Mouse (Mus musculus) G1E (cell line): ENCODE data around the gene C1qc. TPM values are rescaled to one million over a fixed set of nuclear protein-coding genes. Genes with fewer than 3 reads are reported as not detected.

Source experiments
- ATAC-seq: 2 replicates; pipeline ENCODE4 v1.8.0; 2016; ENCODE audit warnings: mild to moderate bottlenecking; ENCODE audit not compliant: insufficient number of reproducible peaks, poor library complexity, low FRiP score, severe bottlenecking; ENCODE audit errors: extremely low read depth
- DNase-seq: peaks from one replicate; pipeline ENCODE4 v3.0.0; 2012; ENCODE audit warnings: low spot score
- H3K27me3 ChIP-seq: 2 replicates; pipeline ENCODE4 v1.6.1; 2012; ENCODE audit warnings: mild to moderate bottlenecking, low read length, inconsistent platforms; ENCODE audit not compliant: insufficient read depth
- H3K36me3 ChIP-seq: replicated peaks from 2 replicates; pipeline ENCODE3; 2012; ENCODE audit warnings: mild to moderate bottlenecking, inconsistent platforms
- H3K4me1 ChIP-seq: 2 replicates; pipeline ENCODE4 v1.6.1; 2012; ENCODE audit warnings: low read depth, low read length, inconsistent platforms, mixed read lengths; ENCODE audit not compliant: insufficient read depth
- H3K4me3 ChIP-seq: 2 replicates; pipeline ENCODE4 v1.5.1; 2012; ENCODE audit warnings: low read depth, mild to moderate bottlenecking, inconsistent platforms, low read length, moderate library complexity, mixed read lengths
- H3K9me3 ChIP-seq: replicated peaks from 2 replicates; pipeline ENCODE4 v1.6.1; 2012; ENCODE audit warnings: inconsistent platforms
- CTCF ChIP-seq: IDR thresholded peaks from 2 replicates; pipeline ENCODE4 v1.5.1; 2012; ENCODE audit warnings: low read depth, low read length, inconsistent platforms, mixed read lengths
- GATA1 ChIP-seq: IDR thresholded peaks from 2 replicates; pipeline ENCODE4 v1.6.1; 2012; ENCODE audit warnings: borderline replicate concordance, low read length, inconsistent platforms, mixed read lengths
- GATA2 ChIP-seq: IDR thresholded peaks from 2 replicates; pipeline ENCODE4 v1.6.1; 2012; ENCODE audit warnings: low read depth, low read length, inconsistent platforms, borderline replicate concordance
- POLR2AphosphoS5 ChIP-seq: IDR thresholded peaks from 2 replicates; pipeline ENCODE4 v1.6.1; 2012; ENCODE audit warnings: low read depth, low read length, inconsistent platforms; ENCODE audit not compliant: insufficient replicate concordance
- TAL1 ChIP-seq: conservative IDR thresholded peaks from 2 replicates; pipeline ENCODE4 v1.6.1; 2012; ENCODE audit warnings: low read depth, low read length, inconsistent platforms, mixed read lengths
- polyA plus RNA-seq: library from polyadenylated mRNA; stranded (reverse); fragments of >175 nt; gene quantifications from 2 replicates; pipeline ENCODE4 v1.2.3, GENCODE M21; 2012
- total RNA-seq, 2 experiments: library from RNA; stranded (forward) in 1 of 2; stranded (reverse) in 1 of 2; fragments of 200-1000 nt in 1 of 2; fragments of >200 nt in 1 of 2; fragmentation: Nextera tagmentation in 1 of 2; gene quantifications; 2 replicates each; pipeline ENCODE4 v1.2.3; 2014 to 2017

C1qc gene
- total and polyA plus RNA-seq, 3 experiments, result 0.04 to 0.49 TPM; not detected in 1

GRCm38 (mm10) chr4:136925804-136926203 lies 32.9 kb upstream of the C1qc start:
- TF ChIP-seq GATA2 (no peak), POLR2AphosphoS5 (no peak), CTCF (no peak), TAL1 (no peak), GATA1 (no peak)
- H3K4me3 ChIP-seq, result no peak overlapping the region
- DNase-seq (no peak), ATAC-seq (no peak)
- H3K27me3 ChIP-seq, result no peaks in the 10 kb centered on the region
- no peaks in the 10 kb centered on the region for H3K36me3 ChIP-seq
- no peaks in the 10 kb centered on the region for H3K9me3 ChIP-seq
- peaks cover 8% of the 10 kb centered on the region for H3K4me1 ChIP-seq

- H3K4me3 ChIP-seq, result no peak overlapping the region
- DNase-seq (peak; percentile 47), ATAC-seq (no peak)
- no peaks in the 10 kb centered on the region for H3K36me3 ChIP-seq
- no peaks in the 10 kb centered on the region for H3K27me3 ChIP-seq
- no peaks in the 10 kb centered on the region for H3K4me1 ChIP-seq
- TF ChIP-seq GATA1 (no peak), CTCF (no peak), GATA2 (no peak), TAL1 (no peak), POLR2AphosphoS5 (no peak)
- no peaks in the 10 kb centered on the region for H3K9me3 ChIP-seq
Observed at GRCm38 (mm10) chr4:136924529-136924928, 31.7 kb upstream of the C1qc start.

GRCm38 (mm10) chr4:136919526-136919925 lies 26.7 kb upstream of the C1qc start:
- ATAC-seq (no peak), DNase-seq (no peak)
- Histone ChIP-seq H3K27me3 (peaks cover 2% of the 10 kb centered on the region; the same call in 1 of the 2 replicates), H3K36me3 (no peaks in the 10 kb centered on the region), H3K9me3 (no peaks in the 10 kb centered on the region), H3K4me3 (no peak overlapping the region), H3K4me1 (no peaks in the 10 kb centered on the region)
- TF ChIP-seq POLR2AphosphoS5, result no peak
- no peak for TF ChIP-seq GATA2

- DNase-seq, result no peak
- H3K27me3 ChIP-seq, result peaks cover 2% of the 10 kb centered on the region; the same call in 1 of the 2 replicates
Observed at GRCm38 (mm10) chr4:136918834-136919233, 26.0 kb upstream of the C1qc start.

GRCm38 (mm10) chr4:136917165-136917524 lies 24.3 kb upstream of the C1qc start:
- no peaks in the 10 kb centered on the region for H3K9me3 ChIP-seq
- H3K4me1 ChIP-seq, result no peaks in the 10 kb centered on the region
- TF ChIP-seq CTCF (no peak), TAL1 (no peak), POLR2AphosphoS5 (no peak), GATA2 (no peak), GATA1 (no peak)
- no peak for DNase-seq
- no peaks in the 10 kb centered on the region for H3K36me3 ChIP-seq
- no peak for ATAC-seq
- no peak overlapping the region for H3K4me3 ChIP-seq
- peaks cover 2% of the 10 kb centered on the region; the same call in 1 of the 2 replicates for H3K27me3 ChIP-seq

More at GRCm38 (mm10) chr4:136918834-136919233, 26.0 kb upstream of the C1qc start:
- Histone ChIP-seq H3K36me3 (no peaks in the 10 kb centered on the region), H3K4me1 (no peaks in the 10 kb centered on the region), H3K9me3 (no peaks in the 10 kb centered on the region), H3K4me3 (no peak overlapping the region)
- no peak for ATAC-seq
- TF ChIP-seq TAL1 (no peak), GATA1 (no peak), POLR2AphosphoS5 (no peak), CTCF (no peak), GATA2 (no peak)

GRCm38 (mm10) chr4:136916359-136917164 lies 23.7 kb upstream of the C1qc start:
- Histone ChIP-seq H3K4me3 (no peak overlapping the region), H3K4me1 (no peaks in the 10 kb centered on the region), H3K27me3 (peaks cover 2% of the 10 kb centered on the region; the same call in 1 of the 2 replicates), H3K9me3 (no peaks in the 10 kb centered on the region), H3K36me3 (no peaks in the 10 kb centered on the region)
- TF ChIP-seq GATA2 (no peak), POLR2AphosphoS5 (no peak), CTCF (no peak), GATA1 (no peak), TAL1 (no peak)
- no peak for DNase-seq
- no peak for ATAC-seq
